Mouse (Mus musculus): ENCODE measurements around the gene Abcd2.

DNA sequence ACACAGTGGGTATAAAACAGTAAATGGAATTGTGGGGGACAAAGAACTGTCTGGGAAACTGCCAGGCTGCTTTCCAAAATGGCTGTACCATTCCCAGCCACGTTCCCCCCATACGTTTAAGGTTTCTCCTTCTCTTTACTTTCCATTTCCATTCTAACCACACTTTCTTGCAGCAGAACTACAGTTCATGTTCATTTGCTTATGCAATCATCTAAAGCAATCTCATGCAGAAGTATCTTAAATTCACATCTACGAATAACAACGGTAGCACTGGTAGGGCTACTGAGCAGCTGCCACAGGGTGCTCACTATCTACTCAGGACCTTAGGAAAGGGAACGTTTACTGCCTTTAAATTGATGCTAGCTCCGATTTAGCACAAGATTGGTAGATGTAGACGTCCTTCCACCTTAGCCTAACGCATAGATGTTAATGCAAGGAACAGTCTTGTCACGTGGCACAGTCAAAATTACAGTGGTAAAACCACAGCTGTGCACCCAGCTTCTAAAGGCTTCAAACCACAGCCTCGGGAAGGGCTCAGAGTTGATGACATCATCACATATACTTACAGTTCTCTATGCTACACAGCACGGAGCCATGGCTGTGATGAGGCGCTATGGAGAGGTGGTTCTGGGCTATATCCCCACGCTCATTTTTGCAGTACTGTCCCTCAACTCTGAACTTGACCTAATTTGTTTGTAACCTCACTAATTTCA is 23.6 kb downstream of the Abcd2 start:
- TF ChIP-seq POLR2A (IDR thresholded peaks at IDR 0.05; ENCODE audit: insufficient read depth, low read depth, low read length) = no peak
- TF ChIP-seq CTCF (IDR thresholded peaks at IDR 0.05; ENCODE audit: insufficient read depth, low read depth, low read length) = no peak

Data from olfactory bulb, adult 2 months (tissue).